Mouse (Mus musculus): Measurements from ENCODE around the gene Wnt16. TPM values are rescaled to one million over a fixed set of nuclear protein-coding genes. Genes with fewer than 3 reads are reported as not detected.
A peak's percentile ranks its signal among the peaks of the same experiment; 100 is the strongest.
"Not testable (repeated sequence)": the region's sequence is repeated elsewhere in the genome, so short reads cannot be mapped to it uniquely, and the experiment has no call there.

Gene Wnt16
- polyA plus RNA-seq (2015; fragmentation: Nextera tagmentation; extraction: Ambion mirVana): 0.43 and 0.66 TPM in 2 replicates

- ATAC-seq (ENCODE audit: low read depth): peak; percentile 65
- peak within 1 kb of the TSS; percentile 45 for H3K9ac ChIP-seq
- peak within 1 kb of the TSS; percentile 69 for H3K4me2 ChIP-seq
- H3K36me3 ChIP-seq: no peaks in the 10 kb centered on the region
- H3K27ac ChIP-seq (replicated peaks): no peak within 1 kb of the TSS
- WGBS: 2% methylated on average over 20 of the region's 20 CpGs
- peaks cover 22% of the 10 kb centered on the region for H3K4me1 ChIP-seq (replicated peaks)
- peak within 1 kb of the TSS; percentile 38 for H3K4me3 ChIP-seq
- peaks cover 62% of the 10 kb centered on the region for H3K27me3 ChIP-seq
- H3K9me3 ChIP-seq: no peaks in the 10 kb centered on the region
Measured at GRCm38 (mm10) chr6:22288004-22288736, at the start of gene Wnt16. Wnt16 (plus strand) TSS chr6:22288227.

GRCm38 (mm10) chr6:22243321-22243720 lies 44.7 kb upstream of the Wnt16 start:
- no peaks in the 10 kb centered on the region for H3K4me1 ChIP-seq (replicated peaks)
- no peak overlapping the region for H3K4me3 ChIP-seq
- no peaks in the 10 kb centered on the region for H3K27me3 ChIP-seq
- no peak overlapping the region for H3K27ac ChIP-seq (replicated peaks)
- ATAC-seq (ENCODE audit: low read depth): no peak
- no peak overlapping the region for H3K4me2 ChIP-seq
- no peaks in the 10 kb centered on the region for H3K9me3 ChIP-seq
- no peak overlapping the region for H3K9ac ChIP-seq
- 89% methylated on average over 8 of the region's 8 CpGs for WGBS
- no peaks in the 10 kb centered on the region for H3K36me3 ChIP-seq

- no peaks in the 10 kb centered on the region for H3K9me3 ChIP-seq
- no peaks in the 10 kb centered on the region for H3K4me1 ChIP-seq (replicated peaks)
- no peaks in the 10 kb centered on the region for H3K36me3 ChIP-seq
- H3K27me3 ChIP-seq: no peaks in the 10 kb centered on the region
- no peak overlapping the region for H3K9ac ChIP-seq
- no peak for ATAC-seq (ENCODE audit: low read depth)
- H3K4me2 ChIP-seq: no peak overlapping the region
- H3K27ac ChIP-seq (replicated peaks): no peak overlapping the region
- no peak overlapping the region for H3K4me3 ChIP-seq
- 90% methylated on average over 2 of the region's 2 CpGs for WGBS
Measured at GRCm38 (mm10) chr6:22246696-22247095, 41.3 kb upstream of the Wnt16 start.

GRCm38 (mm10) chr6:22258784-22259183 lies 29.2 kb upstream of the Wnt16 start:
- ATAC-seq (ENCODE audit: low read depth): no peak
- Histone ChIP-seq H3K9ac (no peak overlapping the region), H3K4me1 (replicated peaks) (no peaks in the 10 kb centered on the region), H3K9me3 (no peaks in the 10 kb centered on the region), H3K4me3 (no peak overlapping the region), H3K36me3 (no peaks in the 10 kb centered on the region), H3K27ac (replicated peaks) (no peak overlapping the region), H3K27me3 (no peaks in the 10 kb centered on the region), H3K4me2 (no peak overlapping the region)
- 59% methylated on average over 4 of the region's 4 CpGs for WGBS

GRCm38 (mm10) chr6:22262519-22262918 lies 25.5 kb upstream of the Wnt16 start:
- Histone ChIP-seq H3K27ac (replicated peaks) (no peak overlapping the region), H3K27me3 (no peaks in the 10 kb centered on the region), H3K4me3 (no peak overlapping the region), H3K4me2 (no peak overlapping the region), H3K36me3 (no peaks in the 10 kb centered on the region), H3K9me3 (no peaks in the 10 kb centered on the region), H3K9ac (no peak overlapping the region), H3K4me1 (replicated peaks) (no peaks in the 10 kb centered on the region)
- no peak for ATAC-seq (ENCODE audit: low read depth)
- 59% methylated on average over 4 of the region's 4 CpGs for WGBS

- H3K27me3 ChIP-seq; H3K4me2 ChIP-seq; H3K27ac ChIP-seq (replicated peaks); H3K36me3 ChIP-seq; H3K9me3 ChIP-seq; H3K9ac ChIP-seq; ATAC-seq (ENCODE audit: low read depth); H3K4me1 ChIP-seq (replicated peaks); H3K4me3 ChIP-seq: not testable (repeated sequence)
- whole genome bisulfite sequencing: 91% methylated on average over 8 of the region's 8 CpGs
Measured at GRCm38 (mm10) chr6:22264094-22264493, 23.9 kb upstream of the Wnt16 start.

GRCm38 (mm10) chr6:22266018-22266417 lies 22.0 kb upstream of the Wnt16 start:
- no peak overlapping the region for H3K9ac ChIP-seq
- no peak for ATAC-seq (ENCODE audit: low read depth)
- no peaks in the 10 kb centered on the region for H3K27me3 ChIP-seq
- H3K4me2 ChIP-seq: no peak overlapping the region
- no peak overlapping the region for H3K27ac ChIP-seq (replicated peaks)
- no peaks in the 10 kb centered on the region for H3K36me3 ChIP-seq
- H3K4me3 ChIP-seq: no peak overlapping the region
- H3K4me1 ChIP-seq (replicated peaks): no peaks in the 10 kb centered on the region
- WGBS: 82% methylated on average over 4 of the region's 4 CpGs
- H3K9me3 ChIP-seq: no peaks in the 10 kb centered on the region

- no peak overlapping the region for H3K9ac ChIP-seq
- no peak for ATAC-seq (ENCODE audit: low read depth)
- no peaks in the 10 kb centered on the region for H3K27me3 ChIP-seq
- H3K4me2 ChIP-seq: no peak overlapping the region
- no peaks in the 10 kb centered on the region for H3K4me1 ChIP-seq (replicated peaks)
- 60% methylated on average over 5 of the region's 5 CpGs for WGBS
- H3K27ac ChIP-seq (replicated peaks): no peak overlapping the region
- H3K4me3 ChIP-seq: no peak overlapping the region
- no peaks in the 10 kb centered on the region for H3K36me3 ChIP-seq
- H3K9me3 ChIP-seq: no peaks in the 10 kb centered on the region
Measured at GRCm38 (mm10) chr6:22267807-22268667, 20.0 kb upstream of the Wnt16 start.

GRCm38 (mm10) chr6:22268677-22269076 lies 19.4 kb upstream of the Wnt16 start:
- Histone ChIP-seq H3K27me3 (no peaks in the 10 kb centered on the region), H3K9me3 (no peaks in the 10 kb centered on the region), H3K4me1 (replicated peaks) (no peaks in the 10 kb centered on the region), H3K36me3 (no peaks in the 10 kb centered on the region), H3K4me2 (no peak overlapping the region), H3K9ac (no peak overlapping the region), H3K4me3 (no peak overlapping the region), H3K27ac (replicated peaks) (no peak overlapping the region)
- no peak for ATAC-seq (ENCODE audit: low read depth)

- H3K36me3 ChIP-seq: no peaks in the 10 kb centered on the region
- no peak overlapping the region for H3K4me3 ChIP-seq
- H3K27me3 ChIP-seq: no peaks in the 10 kb centered on the region
- WGBS: 77% methylated on average over 8 of the region's 8 CpGs
- ATAC-seq (ENCODE audit: low read depth): no peak
- no peaks in the 10 kb centered on the region for H3K4me1 ChIP-seq (replicated peaks)
- no peak overlapping the region for H3K4me2 ChIP-seq
- H3K9me3 ChIP-seq: no peaks in the 10 kb centered on the region
- no peak overlapping the region for H3K9ac ChIP-seq
- no peak overlapping the region for H3K27ac ChIP-seq (replicated peaks)
Measured at GRCm38 (mm10) chr6:22269840-22270521, 18.0 kb upstream of the Wnt16 start.

GRCm38 (mm10) chr6:22277941-22278340 lies 10.1 kb upstream of the Wnt16 start:
- no peak overlapping the region for H3K27ac ChIP-seq (replicated peaks)
- H3K4me3 ChIP-seq: no peak overlapping the region
- WGBS: 86% methylated on average over 3 of the region's 3 CpGs
- ATAC-seq (ENCODE audit: low read depth): no peak
- no peaks in the 10 kb centered on the region for H3K27me3 ChIP-seq
- H3K9me3 ChIP-seq: no peaks in the 10 kb centered on the region
- H3K9ac ChIP-seq: no peak overlapping the region
- H3K4me1 ChIP-seq (replicated peaks): peaks cover 9% of the 10 kb centered on the region
- no peaks in the 10 kb centered on the region for H3K36me3 ChIP-seq
- no peak overlapping the region for H3K4me2 ChIP-seq

- Histone ChIP-seq H3K9ac (no peak overlapping the region), H3K4me2 (peak overlapping the region; percentile 18), H3K27me3 (no peaks in the 10 kb centered on the region), H3K36me3 (no peaks in the 10 kb centered on the region), H3K4me1 (replicated peaks) (peaks cover 9% of the 10 kb centered on the region), H3K9me3 (no peaks in the 10 kb centered on the region), H3K27ac (replicated peaks) (no peak overlapping the region), H3K4me3 (no peak overlapping the region)
- ATAC-seq (ENCODE audit: low read depth): peak; percentile 23; the same call in 1 of the 2 replicates
- WGBS: 52% methylated on average over 14 of the region's 14 CpGs
Measured at GRCm38 (mm10) chr6:22280217-22280861, 7.7 kb upstream of the Wnt16 start.

All from neural tube, embryonic 13.5 days (tissue).